Mouse (Mus musculus) activated CD4-positive, CD25-positive, alpha-beta regulatory T cell, adult 9 weeks (primary cell): ENCODE measurements around the gene Cobl. TPM values are rescaled to one million over a fixed set of nuclear protein-coding genes. Genes with fewer than 3 reads are reported as not detected.

Experiments
- polyA plus RNA-seq: library from polyadenylated mRNA; unstranded; fragments of 100-300 nt; shearing (Covaris generic); gene quantifications from one replicate; pipeline ENCODE4 v1.2.1, GENCODE M21; 2017

Gene Cobl
- polyA plus RNA-seq = 0.31 TPM

DNA sequence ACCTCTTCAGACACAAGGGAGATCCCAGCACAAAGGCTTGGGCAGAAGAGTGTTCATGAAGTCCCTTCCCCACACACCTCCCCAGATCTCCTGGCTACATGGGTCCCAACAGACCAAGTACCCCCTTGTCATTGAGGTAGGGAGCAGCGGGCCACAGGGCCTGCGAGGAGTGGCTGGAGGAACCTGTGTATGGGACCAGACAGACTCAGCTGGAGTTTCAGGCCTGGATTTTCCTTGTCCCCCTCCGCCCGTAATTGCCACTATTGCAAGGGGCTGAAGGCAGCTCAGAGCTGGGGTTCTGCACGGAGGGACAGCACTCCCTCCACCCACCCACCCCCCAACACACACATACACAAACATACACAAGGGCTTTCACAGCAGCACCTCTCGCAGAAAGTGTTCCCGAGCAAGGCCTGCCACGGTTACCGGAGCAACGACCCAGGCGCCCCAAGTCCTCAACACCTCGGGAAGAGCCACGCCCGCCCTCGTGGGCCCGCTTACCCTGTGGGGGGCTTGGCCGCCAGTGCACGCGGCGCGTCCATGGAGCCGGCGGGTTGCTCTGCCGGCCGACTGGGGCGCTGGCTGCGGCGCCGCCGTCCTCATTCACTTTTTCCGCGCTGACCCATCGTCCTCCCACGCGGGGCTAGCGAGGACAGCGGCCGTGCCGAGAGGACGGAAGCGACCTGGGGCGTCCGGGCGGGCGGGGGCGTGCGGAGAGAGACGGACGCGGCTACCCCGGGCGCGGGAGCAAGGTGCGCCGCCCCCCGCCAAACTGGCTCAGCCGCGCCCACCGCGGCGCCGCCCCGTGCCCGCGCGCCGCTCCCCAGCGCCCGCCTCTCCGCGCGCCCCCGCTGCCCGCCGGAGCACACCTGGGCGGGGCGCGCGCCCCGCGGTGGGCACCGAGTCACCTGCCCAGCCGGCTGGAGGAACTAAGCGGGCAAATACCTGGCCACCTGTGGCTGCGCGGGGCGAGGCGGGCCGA, at the start of gene Cobl:
Gene Cobl, minus strand, starts transcription at position 780 of the 982 bp plus-strand sequence.

